Mouse (Mus musculus): ENCODE results near the gene Rpp30.

Gene Rpp30

DNA sequence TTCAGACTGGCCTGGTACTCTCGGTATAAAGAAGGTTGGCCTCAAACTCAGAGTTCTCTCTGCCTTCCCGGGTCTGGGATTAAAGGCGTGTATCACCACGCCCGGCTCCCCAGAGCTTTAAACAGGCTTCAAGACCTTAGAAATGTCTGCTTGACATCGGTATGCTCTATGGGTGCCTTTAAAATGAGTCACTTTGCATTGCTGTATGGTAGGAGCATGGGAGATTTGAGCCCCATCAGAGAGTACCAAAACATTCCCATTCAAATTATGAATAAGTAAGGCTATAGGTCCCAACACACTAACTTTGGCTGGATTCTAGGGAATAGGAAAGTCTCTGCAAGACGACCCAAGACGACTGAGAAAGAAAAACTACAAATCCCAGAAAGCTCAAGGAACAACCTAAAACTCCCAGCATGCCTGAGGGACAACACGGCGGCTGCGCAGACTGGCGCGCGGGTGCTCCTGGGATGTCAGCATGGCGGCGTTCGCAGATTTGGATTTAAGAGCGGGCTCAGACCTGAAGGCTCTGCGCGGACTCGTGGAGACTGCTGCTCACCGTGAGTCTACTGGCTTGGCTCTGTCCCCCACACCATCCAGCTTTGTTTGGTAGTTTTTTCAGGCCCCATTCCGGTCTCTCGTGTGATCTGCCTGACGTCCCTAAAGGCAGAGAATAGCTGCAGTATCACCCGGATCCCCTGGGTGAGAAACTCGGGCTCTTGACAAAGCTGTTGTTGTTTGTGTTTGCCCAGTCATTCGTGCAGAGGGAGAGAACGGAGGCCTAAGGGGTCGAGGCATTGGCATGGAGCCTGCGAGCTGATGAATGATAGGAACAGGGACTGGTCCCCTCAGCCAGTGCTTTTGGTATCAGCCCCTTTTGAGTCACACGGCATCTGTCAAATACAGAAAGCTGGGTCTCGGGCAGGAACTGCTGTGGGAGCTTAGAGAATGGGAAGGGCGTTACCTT, at the start of gene Rpp30:
TSS of gene Rpp30 (plus strand) at position 455 of the 964 bp plus-strand sequence.
- DNase-seq: peak; percentile 90

DNA sequence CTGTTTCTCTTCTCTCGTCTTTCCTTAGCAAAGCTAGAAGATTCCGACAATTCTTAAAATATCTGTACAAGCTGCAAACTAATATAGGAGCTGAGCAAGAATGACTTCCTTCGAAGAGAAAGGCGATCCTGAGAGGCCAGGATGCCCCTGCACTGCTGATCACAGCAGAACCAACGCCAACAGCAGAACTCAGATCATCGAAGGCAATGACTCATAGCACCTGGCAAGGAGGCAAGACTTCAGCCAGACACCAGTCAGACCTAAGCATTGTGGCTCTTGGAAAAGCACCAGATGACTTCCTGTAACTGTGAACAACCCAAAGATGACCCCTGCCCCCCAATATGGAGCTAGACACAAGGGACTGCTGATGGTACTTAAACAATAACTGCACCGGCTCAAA, 37.5 kb upstream of the Rpp30 start:
- no peak for DNase-seq

DNA sequence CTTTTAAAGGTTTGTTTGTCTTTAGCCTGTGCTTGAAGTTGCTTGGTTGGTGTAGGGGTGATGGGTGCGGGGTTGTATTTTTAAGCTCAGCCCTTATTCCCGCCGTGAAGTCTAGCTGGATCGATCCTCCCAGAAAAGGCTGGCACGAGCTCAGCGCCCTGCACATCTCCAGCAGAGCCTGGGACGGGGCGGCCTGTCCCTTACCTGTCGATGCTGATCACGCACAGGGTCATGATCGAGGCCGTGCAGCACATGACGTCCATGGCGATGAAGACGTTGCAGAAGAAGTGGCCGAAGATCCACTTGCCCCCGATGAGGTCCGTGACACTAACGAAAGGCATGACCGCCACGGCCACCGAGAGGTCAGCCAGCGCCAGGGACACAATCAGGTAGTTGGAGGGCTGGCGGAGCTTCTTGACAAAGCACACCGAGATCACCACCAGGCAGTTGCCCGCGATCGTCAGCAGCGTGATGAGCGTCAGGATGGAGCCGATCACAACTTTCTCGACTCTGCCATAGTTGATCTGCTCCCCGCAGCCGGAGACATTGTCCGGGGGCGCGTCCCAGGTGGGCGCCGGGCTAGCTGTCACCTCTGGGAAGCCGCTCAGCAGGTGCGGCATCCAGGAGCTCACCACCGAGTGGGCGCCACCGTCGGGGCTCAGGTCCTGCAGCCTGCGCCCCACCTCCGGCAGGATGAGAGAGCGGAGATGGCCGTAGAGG, 26.9 kb upstream of the Rpp30 start:
- DNase-seq: peak; percentile 8

DNA sequence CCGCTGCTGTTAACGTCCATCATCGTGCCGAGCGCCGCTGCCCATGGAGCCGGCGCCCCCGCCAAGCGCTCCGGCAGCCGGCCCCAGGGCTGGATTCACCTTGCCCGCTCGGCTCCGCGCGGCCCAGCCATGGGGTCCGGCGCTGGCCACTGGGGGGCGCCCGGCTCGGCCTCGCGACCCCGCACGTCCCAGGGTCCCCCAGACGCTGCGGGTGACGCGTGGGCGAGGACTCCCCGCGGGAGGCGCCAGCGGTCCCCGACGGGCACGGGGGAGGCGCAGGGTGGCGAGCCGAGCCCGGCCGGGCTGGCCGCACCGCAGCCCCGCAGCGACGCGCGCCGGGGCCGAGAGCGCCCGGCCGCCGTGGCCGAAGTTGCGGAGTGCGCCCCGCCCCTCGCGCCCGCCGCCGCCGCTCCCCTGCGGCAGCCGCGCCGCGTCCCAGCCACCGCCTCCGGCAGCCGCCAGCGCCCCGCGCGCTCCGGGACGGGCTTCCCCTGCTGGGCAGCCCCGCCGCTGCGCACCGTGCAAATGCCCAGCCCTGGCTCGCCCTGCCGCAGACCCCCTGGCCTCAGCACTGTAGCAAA, 26.2 kb upstream of the Rpp30 start, which contains the start of gene Htr7:
TSS of gene Htr7 (minus strand) at position 277 of the 581 bp plus-strand sequence.
- peak; percentile 38 for DNase-seq

DNA sequence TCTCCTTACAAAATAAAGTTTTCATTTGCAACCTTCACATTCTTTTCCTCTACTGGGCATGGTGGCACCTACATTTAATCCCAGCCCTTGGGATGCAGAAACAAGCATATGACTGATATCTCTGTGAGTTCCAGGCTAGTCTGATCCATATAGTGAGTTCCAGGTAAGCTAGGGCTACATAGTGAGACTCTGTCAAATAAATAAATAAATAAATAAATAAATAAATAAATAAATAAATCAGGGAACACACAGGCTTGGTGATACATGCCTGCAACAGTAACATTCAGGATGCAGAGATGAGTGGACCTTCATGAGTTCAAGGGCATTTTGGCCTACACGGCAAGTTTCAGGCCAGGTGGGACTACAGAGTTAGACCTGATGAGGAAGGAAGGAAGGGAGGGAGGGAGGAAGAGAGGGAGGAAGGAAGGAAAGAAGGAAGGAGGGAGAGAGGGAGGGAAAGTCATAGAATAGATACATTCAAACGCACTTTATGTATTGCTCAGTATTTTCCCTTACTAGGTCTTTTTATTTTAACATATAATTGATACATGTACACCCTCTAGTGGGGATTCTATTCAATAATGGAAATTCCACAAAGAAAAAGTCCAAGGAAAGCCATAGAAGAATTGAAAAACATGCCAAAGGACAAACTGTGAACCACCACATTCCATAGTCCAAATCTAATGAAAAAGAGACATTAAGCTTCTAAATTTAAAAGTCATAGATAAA, 20.6 kb upstream of the Rpp30 start:
- no peak for DNase-seq

DNA sequence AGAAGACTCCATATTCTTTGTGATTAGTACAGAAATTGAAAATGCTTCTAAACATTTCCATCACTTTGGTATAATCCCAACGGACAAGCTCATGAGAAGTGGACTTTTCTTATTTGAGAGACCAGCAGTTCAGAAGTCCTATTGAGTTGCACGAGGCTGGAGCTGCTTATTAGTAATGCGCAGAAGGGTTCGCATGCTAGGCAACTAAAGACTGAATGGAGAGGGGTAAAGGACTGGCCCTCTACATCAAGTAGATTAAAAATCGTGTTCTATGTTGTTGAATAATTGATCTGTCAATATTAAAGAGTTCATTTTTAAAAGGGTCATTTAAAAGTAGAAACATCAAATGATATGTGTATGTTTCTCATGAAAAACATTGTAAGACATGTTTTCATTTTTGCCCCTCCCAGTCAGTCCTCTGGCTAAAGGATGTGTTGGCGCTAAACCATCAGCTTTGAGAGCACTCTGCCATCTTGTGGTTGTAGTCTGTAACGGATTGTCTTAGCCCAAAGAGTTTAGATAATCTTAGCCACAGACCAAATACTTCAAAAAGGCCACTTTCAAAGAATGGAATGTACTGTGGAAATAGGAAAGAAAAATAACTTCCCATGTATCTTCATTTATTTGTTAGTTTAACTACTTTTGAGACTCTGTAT, 782 bp upstream of the Rpp30 start:
- peak; percentile 53 for DNase-seq

DNA sequence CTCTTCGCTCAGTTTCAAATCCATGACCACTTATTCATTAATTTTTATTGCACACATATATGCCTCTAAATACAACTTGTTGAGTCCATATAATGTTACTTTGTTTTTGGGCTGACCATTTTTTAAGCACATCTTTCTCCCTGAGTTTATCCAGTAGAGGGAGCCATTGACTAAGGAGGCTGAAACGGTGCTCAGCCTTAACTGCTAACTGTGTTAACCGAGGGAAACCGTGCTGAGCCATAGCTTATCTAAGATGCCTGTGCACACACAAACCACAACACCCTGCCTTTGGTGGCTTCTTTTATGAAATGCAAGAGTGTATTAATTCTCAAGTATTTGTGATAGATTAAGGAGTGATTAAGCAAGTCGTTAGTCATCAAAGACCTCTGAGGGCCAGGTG, 7.3 kb downstream of the Rpp30 start:
- no peak for DNase-seq

DNA sequence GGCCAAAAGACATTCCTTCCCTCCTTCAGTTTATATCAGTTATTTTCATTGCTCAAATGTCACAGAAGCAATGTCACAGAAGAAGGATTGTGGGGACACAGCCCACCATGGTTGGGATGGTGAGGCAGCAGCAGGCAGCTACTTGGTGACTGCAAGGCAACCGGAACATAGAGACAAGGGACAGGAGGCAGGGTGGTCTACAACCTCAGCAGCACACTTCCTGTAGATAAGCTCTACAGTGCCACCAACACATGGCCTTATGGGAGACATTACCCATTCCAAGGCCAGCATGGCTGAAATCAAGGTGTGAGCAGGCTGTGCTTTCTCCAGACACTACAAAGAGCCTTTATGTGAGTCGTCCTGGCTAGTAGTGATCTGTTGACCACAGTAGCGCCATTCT, 13.7 kb downstream of the Rpp30 start:
- no peak for DNase-seq

DNA sequence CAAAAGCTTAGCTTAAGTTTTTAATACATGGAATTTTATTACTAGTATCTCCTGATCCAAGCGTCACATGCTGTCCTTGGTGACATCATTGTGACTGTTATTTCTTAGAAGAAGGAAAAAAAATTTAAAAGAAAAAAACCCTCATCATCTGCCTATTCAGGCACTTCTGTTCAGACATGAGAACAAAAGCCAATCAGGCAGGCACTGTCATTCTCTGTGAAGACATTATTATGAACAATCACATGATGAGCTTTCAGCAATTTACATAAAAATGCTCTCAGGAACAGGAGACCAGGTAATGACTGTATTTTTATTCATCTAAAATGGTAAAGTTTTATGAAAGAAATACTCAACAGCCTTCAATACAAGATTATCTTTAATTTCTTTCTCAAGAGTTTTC, 14.7 kb downstream of the Rpp30 start:
- DNase-seq: no peak

DNA sequence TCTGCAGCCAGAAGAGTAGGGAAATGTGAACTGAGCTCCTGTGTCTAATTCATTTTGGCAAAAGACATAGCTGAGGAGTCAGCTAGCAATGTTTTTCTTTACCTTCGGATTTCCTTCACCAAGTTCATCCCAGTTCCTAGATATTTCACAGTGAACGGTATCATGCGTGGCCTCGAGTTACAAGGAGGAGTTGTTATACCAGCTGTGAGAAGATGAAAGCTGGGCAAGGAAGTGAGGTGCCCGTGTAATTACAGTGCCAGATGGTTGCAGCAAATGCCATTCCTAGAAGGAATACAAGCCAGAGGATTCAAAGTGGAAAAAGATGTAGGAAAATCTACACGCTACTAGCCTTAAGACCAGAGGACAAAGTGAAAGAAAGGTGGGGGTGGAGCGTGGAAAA, 15.4 kb downstream of the Rpp30 start:
- no peak for DNase-seq

DNA sequence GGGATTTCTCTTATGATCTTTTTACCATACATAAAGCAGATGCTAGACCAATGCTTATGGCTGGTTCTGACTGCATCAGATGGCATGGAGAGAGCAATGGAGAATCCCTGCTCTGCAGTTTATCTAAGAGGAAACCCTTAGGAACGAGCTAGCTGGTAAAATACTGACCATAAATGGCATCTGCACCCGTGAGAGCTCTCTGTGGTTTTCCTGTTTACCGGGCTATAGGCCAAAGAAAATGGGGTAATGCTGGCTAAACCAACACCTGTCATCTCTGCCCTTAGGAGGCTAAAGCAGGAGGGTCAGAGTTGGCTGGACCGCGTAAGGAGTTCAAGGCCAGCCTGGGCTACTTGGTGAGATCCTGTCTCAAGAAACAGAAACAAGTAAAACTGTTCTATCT, 20.4 kb downstream of the Rpp30 start:
- no peak for DNase-seq

DNA sequence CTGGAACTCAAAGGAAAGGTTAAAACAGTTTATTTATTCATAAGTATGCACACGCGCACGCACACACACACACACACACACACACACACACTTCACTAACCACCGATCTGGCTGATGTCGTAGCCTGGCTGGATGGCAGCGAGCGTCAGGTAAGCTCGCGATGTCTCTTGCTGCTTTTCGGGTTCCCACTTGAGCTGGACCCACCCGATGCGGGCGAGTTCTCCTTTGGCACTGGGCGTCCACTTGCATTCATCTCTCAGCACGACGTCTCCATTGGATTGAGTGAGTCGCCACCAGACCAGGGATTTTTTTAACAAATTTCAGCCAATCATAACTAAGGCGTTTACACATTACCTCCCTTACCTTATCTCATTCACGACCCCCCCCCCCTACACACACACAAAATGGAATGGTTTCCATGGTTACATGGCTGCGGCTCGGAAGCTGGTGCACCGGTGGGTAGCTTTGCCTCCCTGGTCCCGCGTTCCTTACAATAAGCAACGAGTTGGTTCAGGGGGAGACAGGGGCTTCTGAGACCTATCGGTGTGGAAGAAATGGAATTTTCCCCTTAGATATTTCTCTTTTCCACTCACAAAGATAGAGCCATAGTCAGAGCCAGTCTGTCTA, 25.9 kb downstream of the Rpp30 start:
- DNase-seq: no peak

DNA sequence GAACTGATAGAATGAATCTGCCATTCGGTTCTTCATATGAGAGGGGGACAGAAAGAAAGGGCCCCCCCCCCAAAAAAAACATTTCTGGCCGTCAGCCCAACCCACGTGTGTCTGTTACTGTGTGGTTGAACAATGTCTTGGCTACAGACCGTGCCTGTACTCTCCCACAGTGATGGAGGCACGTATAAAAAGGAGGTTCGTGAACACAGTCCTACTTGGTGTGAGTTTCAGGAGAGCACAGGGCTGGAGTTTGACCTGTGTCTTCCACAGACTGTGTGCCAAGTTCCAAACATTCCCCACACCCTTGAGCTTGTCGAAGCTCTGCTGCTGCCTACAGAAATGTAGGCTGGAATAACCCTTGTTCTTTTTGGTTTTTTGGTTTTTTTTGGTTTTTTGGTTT, 26.9 kb downstream of the Rpp30 start:
- no peak for DNase-seq

DNA sequence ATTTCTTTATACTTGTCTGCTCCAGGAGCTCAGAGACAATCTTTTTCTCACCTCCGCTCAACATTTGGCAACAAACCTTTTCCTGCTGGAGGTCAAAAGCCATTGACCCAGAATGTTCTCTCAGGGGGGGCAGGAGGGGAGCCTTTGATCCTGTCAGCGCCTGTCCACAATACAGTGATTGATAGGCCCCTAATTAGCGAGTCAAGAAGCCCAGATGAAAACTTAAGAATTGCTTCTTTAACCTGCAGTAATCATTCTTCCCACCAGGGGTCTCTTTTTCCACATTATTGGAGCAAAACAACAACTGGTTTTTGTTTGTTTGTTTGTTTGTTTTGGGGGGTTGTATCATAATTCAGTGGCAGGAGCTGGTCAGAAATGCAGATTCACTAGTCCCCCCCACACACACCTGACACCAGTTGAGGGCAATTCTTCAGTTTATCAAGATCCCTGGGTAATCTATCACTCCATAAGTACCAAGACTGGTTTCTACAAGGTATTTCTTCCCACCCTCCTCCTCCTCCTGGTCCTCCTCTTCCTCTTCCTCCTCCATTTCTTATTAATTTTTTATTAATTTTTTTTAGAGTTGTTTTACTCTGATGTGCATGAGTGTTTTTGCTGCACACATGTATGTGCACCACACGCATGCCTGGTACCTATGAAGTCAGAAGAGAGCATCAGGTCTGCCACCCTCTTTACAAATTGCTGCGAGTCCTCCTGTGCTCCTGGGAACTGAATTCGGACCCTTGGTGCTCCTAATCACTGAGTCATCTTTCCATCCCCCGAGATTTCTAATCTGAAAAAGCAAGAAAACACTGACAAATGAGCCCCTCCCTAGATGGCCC, 27.8 kb downstream of the Rpp30 start:
- no peak for DNase-seq

DNA sequence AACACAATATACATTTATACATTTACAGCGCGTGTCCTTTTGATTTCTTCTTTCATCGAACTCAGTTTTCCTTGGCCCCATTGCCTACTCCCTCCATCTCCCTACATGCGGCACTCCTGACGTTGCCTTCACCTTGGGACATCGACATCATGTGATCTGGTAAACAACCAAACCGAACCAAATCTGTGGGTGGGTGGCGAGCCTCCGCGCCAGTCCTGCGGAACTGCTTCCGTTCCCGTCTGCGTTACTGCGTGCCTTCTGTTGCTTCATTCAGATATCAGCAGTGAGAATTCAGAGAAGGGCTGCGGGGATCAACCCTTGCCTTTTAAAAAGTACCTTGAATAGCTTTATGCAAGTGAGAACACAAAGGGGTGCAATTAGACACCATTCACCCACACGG, 28.5 kb downstream of the Rpp30 start:
- DNase-seq: peak; percentile 46

DNA sequence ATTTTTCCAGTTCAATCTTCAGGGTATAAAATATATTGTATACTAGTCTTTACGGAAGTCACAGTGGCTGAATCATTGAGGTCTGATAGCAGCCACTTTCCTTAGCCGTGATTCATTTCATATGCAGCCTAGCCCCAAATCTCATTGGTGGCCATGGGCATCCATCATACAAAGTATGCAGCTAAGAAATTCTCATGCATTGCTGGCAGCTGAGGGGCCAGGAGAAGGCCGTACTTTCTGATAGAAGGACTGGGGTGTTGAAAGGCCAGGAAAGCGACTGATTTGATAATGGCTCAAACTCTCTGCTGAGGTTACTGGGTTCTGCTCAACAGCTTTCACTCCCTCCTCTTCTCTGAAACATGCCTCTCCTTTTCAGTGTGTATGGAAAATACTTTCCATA, 32.7 kb downstream of the Rpp30 start:
- no peak for DNase-seq

DNA sequence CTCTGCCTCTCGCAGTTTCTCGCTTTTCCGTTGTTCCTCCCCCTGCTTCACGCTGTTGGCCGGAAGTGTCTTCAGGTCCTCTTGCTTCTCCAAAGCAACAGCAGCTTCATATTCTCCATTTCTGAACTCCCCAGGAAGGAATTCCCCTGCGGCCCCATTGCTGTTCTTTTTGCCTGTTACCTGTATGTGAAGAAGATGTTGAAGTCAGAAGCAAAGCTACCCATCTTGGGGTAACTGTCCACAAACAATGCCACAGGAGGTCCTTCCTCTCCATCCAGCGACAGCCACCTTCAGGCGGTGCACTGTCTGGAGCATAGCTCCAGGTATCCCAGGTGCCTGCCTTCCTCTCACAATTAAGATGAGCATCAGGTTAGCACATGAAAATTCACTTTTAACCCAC, 35.7 kb downstream of the Rpp30 start:
- DNase-seq: no peak

DNA sequence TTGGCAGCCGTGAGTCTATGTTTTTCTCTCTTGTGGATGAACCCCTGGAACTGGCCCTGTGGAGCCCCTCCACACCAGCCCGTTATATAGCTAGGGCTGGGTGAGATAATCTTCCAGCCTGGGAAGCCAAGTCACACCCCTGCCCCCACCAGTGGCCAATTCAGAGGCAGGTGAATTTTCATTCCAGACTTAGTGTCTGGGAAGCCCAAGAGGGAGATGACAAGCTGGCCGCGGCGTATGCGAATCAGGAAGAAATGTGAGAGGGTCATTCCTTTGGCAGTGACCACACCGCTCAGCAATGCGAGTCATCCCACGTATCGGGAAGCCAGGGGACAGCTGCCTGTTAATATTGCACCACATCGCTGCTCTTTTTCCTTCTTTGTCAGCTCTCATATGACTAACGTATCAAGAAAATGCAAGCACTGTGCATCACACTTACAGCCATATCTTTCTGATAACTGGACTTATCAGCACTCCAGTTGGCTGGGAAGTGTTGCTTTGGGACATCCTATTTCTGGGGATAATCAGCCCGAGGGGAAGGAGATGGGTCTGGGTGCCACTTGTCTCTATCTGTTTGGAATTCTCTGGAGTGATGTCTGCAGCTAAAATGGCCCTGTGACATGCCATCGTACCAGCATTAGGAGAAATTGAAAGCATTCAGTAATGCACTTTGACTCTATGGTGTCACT, 36.4 kb downstream of the Rpp30 start, which contains the start of gene Ankrd1:
TSS of gene Ankrd1 (minus strand) at position 317 of the 689 bp plus-strand sequence.
- DNase-seq: no peak

DNA sequence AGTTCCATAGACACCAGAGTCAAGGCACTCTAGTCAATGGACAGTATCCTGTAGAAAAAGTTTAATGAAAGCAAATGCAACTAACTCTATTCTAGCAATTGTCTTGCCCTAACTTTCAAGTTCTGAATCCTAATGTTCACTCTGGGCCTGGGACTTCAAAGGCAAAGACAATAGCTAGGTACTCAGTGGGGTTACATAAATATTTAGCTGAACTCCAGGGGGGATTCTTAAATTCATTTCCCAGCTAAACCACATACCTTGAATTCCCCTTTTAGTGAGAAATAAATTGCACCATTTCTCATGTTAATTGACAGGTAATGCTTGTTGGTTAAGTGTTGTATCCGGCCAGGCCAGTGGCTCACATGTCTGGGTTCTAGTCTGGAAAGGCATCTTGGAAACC, 40.7 kb downstream of the Rpp30 start:
- DNase-seq: no peak

DNA sequence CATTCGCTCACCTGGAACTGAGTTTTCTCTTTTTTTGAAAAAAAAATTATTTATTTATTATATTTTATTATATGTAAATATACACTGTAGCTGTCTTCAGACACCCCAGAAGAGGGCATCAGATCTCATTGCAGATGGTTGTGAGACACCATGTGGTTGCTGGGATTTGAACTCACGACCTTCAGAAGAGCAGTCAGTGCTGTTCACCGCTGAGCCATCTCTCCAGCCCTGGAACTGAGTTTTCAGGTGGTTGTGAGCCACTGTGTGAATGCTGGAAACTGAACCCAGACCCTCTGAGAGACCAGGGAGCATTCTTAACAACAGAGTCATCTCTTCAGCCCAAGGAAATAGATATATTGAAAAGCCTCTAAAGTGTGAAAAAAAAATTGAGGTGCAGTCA, 44.9 kb downstream of the Rpp30 start:
- DNase-seq: no peak
